Mouse (Mus musculus) cerebellum, adult 2 months (tissue): Measurements from ENCODE around the gene Arih1.

ENCODE experiments used
- CTCF ChIP-seq: fragments of 200-500 bp; IDR thresholded peaks from 2 replicates; pipeline ENCODE4 v1.5.1; 2011; ENCODE audit warnings: low read depth, mild to moderate bottlenecking, control low read depth, low read length, moderate library complexity, borderline replicate concordance; ENCODE audit not compliant: insufficient read depth
- POLR2A ChIP-seq: fragments of 200-500 bp; IDR thresholded peaks from 2 replicates; pipeline ENCODE4 v1.6.1; 2011; ENCODE audit warnings: low read length, control low read depth, borderline replicate concordance; ENCODE audit not compliant: insufficient read depth

DNA sequence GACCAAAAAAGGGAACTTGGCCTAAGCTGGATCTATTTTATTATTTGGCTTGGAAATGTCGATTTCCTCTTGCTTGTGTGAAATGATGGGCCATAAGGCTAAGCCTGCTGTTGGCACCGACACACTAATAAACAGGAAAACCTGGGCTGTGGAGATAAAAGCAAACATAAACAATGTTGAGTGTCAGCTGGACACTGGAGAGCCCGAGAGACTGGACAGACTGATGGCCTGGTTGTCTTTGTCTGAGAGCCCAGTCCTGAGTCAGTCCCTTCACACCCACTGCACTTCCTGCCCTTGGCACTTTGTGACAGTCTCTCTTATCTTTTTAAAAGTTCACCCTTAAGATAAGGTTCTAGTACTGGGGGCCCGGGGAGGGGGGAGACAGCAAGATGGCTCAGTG is 36.5 kb upstream of the Arih1 start:
- TF ChIP-seq POLR2A (no peak), CTCF (no peak)
